ENCODE assay signal across 8 mouse cellular contexts in the genomic region with DNA sequence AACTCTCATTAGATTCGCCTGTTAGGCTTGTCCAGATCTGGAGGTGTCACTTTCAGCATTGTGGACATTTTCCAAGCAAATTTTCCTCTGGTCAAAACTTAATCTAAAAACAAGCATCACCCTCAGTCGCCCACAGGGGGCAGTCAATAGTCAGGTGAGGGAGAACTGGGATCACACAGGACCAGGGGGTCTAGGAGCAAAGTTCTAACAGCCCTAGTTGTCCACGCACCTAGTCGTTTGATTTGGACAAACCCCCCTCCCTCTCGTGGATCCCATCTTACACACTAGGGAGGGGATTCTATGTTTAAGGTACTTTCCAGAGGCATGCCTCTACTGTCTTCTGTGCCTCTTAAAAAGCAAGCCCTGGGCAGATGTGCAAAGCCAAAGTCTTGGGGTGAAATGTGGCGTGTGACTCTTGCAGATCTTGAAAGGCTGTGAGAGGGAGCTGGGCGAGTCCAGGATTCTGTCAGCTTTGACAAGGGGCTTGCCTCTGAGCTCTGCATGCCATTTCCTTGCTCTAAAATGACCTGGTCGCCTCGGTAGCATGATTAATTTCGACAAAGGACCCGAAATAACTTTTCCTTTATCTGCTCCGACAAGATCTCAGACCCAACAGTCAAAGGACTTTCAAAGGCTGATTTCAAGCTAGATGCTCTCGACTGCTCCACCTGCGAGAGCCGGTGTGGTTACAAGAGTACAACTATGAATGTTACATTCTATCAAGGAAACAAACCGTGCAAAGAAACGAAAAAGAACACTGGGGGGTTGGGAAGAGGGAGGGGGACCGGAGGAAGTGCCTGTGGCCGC. TPM values are rescaled to one million over a fixed set of nuclear protein-coding genes. Genes with fewer than 3 reads are reported as not detected.
DNase-seq lines count a peak whose midpoint lies in the region; ATAC-seq lines count a peak whose summit lies in the region.

No protein-coding gene starts in this region.

- no peak overlapping the region for H3K27ac ChIP-seq in heart, embryonic 11.5 days (ENCODE audit: low read depth, low read length)
- H3K27ac ChIP-seq in limb, embryonic 10.5 days: 0 out of 2 replicates have a peak overlapping the region, but pooled peaks have one; percentile 26
- H3K27ac ChIP-seq in midbrain, embryonic 12.5 days (replicated peaks): no peak overlapping the region

- peaks cover 6% of the 10 kb centered on the region for H3K4me1 ChIP-seq in heart, embryonic 11.5 days (ENCODE audit: control insufficient read depth, insufficient read depth, low read length)
- peaks cover 26% of the 10 kb centered on the region for H3K4me1 ChIP-seq in limb, embryonic 10.5 days
- H3K4me1 ChIP-seq in midbrain, embryonic 12.5 days: peaks cover 20% of the 10 kb centered on the region

- H3K9ac ChIP-seq in heart, embryonic 11.5 days (ENCODE audit: low read depth, low read length): no peak overlapping the region
- peak overlapping the region; percentile 66 for H3K9ac ChIP-seq in midbrain, embryonic 12.5 days (replicated peaks)

- H3K9me3 ChIP-seq in heart, embryonic 11.5 days (replicated peaks; ENCODE audit: control insufficient read depth, low read length): no peaks in the 10 kb centered on the region
- H3K9me3 ChIP-seq in limb, embryonic 10.5 days (replicated peaks): no peaks in the 10 kb centered on the region
- H3K9me3 ChIP-seq in midbrain, embryonic 12.5 days: no peaks in the 10 kb centered on the region

- H3K36me3 ChIP-seq in heart, embryonic 11.5 days (ENCODE audit: control insufficient read depth, insufficient read depth, low read length): no peaks in the 10 kb centered on the region
- H3K36me3 ChIP-seq in limb, embryonic 10.5 days: peaks cover 6% of the 10 kb centered on the region; the same call in 1 of the 2 replicates
- no peaks in the 10 kb centered on the region for H3K36me3 ChIP-seq in midbrain, embryonic 12.5 days
- no peaks in the 10 kb centered on the region for H3K36me3 ChIP-seq in splenic B cell, adult 2 months (ENCODE audit: control insufficient read depth, insufficient read depth, low read length, poor library complexity, severe bottlenecking)

- intact Hi-C loops in heart, postnatal 10 days (cut with DNase I): no loop called here

- H3K27me3 ChIP-seq in heart, embryonic 11.5 days (ENCODE audit: control insufficient read depth, insufficient read depth, low read length): peaks cover 32% of the 10 kb centered on the region
- peaks cover 49% of the 10 kb centered on the region for H3K27me3 ChIP-seq in limb, embryonic 10.5 days (ENCODE audit: low read depth, poor library complexity, severe bottlenecking)
- peaks cover 32% of the 10 kb centered on the region for H3K27me3 ChIP-seq in midbrain, embryonic 12.5 days
- H3K27me3 ChIP-seq in splenic B cell, adult 2 months (ENCODE audit: control insufficient read depth, insufficient read depth, low read length, poor library complexity, severe bottlenecking): no peaks in the 10 kb centered on the region

- peak overlapping the region; percentile 68 for H3K4me3 ChIP-seq in heart, embryonic 11.5 days (ENCODE audit: low read depth, low read length)
- peak overlapping the region; percentile 82 for H3K4me3 ChIP-seq in limb, embryonic 10.5 days
- peak overlapping the region; percentile 74 for H3K4me3 ChIP-seq in midbrain, embryonic 12.5 days

- no peak for DNase-seq in heart, adult 9 months (ENCODE audit: low spot score in 2 of 2)
- DNase-seq in embryo, embryonic 11 days: peak; percentile 64
- peak; percentile 40 to 61 for DNase-seq in heart, postnatal 10 days
- DNase-seq in limb, embryonic 10.5 days (ENCODE audit: low spot score): peak; percentile 71
- DNase-seq in splenic B cell, adult 2 months (ENCODE audit: low read depth, low spot score): peak; percentile 65

- WGBS in heart, embryonic 11.5 days (ENCODE audit: insufficient replicate concordance): 4% methylated on average over 19 of the region's 19 CpGs
- WGBS in limb, embryonic 10.5 days: 3% methylated on average over 19 of the region's 19 CpGs
- WGBS in midbrain, embryonic 12.5 days: 2% methylated on average over 19 of the region's 19 CpGs

- ATAC-seq in heart, embryonic 11.5 days (replicated peaks; ENCODE audit: insufficient number of reproducible peaks, low FRiP score, low TSS enrichment): no peak
- ATAC-seq in activated CD4-positive, CD25-positive, alpha-beta regulatory T cell, adult 4 months: peak; percentile 24
- no peak for ATAC-seq in midbrain, embryonic 12.5 days (ENCODE audit: low FRiP score, low read depth)

- H3K4me2 ChIP-seq in heart, embryonic 11.5 days: peak overlapping the region; percentile 100
- H3K4me2 ChIP-seq in midbrain, embryonic 12.5 days (replicated peaks): peak overlapping the region; percentile 99

RNA-seq across cellular contexts. Expression of gene Myb, which starts 2.5 kb away (rescaled TPM):
- 1.1 and 1.9 TPM in 2 replicates for polyA plus RNA-seq in heart, embryonic 11.5 days (2014; fragmentation: Nextera tagmentation; extraction: Ambion mirVana)
- 10 to 100 TPM in 1 of 2 experiments, 1 to 10 TPM in 1; 8.7 to 12.6 TPM for polyA plus RNA-seq in activated CD4-positive, CD25-positive, alpha-beta regulatory T cell, adult 4 months (2017; shearing (Covaris generic))
- 1 to 10 TPM in 1 of 2 experiments, under 1 TPM in 1; 0.50 to 1.2 TPM for total RNA-seq in heart, postnatal 10 days (2021)
- 4.0 and 5.2 TPM in 2 replicates for polyA plus RNA-seq in limb, embryonic 10.5 days (2016; fragmentation: Nextera tagmentation; extraction: Ambion mirVana)
- polyA plus RNA-seq in midbrain, embryonic 12.5 days (2016; fragmentation: Nextera tagmentation; extraction: Ambion mirVana): 5.9 and 7.1 TPM in 2 replicates

Comparison
In these comparisons a context has a peak if more than half of its experiments do, and no peak if none do; other contexts are left out.
1. DNase-seq: peak in embryo, embryonic 11 days (single experiment), heart, postnatal 10 days (2 of 2), limb, embryonic 10.5 days (single experiment) and splenic B cell, adult 2 months (single experiment); none in heart, adult 9 months (0 of 2).
2. Peak in every context shown above with its lines, with median percentiles within 50 percentile points of each other: H3K4me3 ChIP-seq.